Mouse (Mus musculus): ENCODE measurements at regions not wholly inside any gene's neighbourhood (a gene's known extent, or its start where the extent isn't known, plus 50 kb on each side); places are given as distances from the start of the nearest gene placed in this dataset.

GRCm38 (mm10) chr13:112000696-112001095, 191.9 kb upstream of the Map3k1 start:
- DNase-seq (ENCODE audit: low spot score in 2 of 2) = no peak

- DNase-seq (ENCODE audit: low spot score in 2 of 2) = no peak
Measured at GRCm38 (mm10) chr13:112001155-112002025, 192.6 kb upstream of the Map3k1 start.

GRCm38 (mm10) chr13:112002661-112003347, 194.0 kb upstream of the Map3k1 start:
- no peak for DNase-seq (ENCODE audit: low spot score in 2 of 2)

- DNase-seq (ENCODE audit: low spot score in 2 of 2) = no peak
Measured at GRCm38 (mm10) chr13:112003445-112003844, 194.7 kb upstream of the Map3k1 start.

- DNase-seq (ENCODE audit: low spot score in 2 of 2) = no peak
Measured at GRCm38 (mm10) chr13:112004126-112004525, 195.3 kb upstream of the Map3k1 start.

- no peak for DNase-seq (ENCODE audit: low spot score in 2 of 2)
Measured at GRCm38 (mm10) chr13:112005421-112005820, 196.6 kb upstream of the Map3k1 start.

GRCm38 (mm10) chr13:112008806-112009205, 200.0 kb upstream of the Map3k1 start:
- DNase-seq (ENCODE audit: low spot score in 2 of 2) = no peak

GRCm38 (mm10) chr13:112009288-112009687, 200.5 kb upstream of the Map3k1 start:
- no peak for DNase-seq (ENCODE audit: low spot score in 2 of 2)

GRCm38 (mm10) chr13:112010464-112010863, 201.7 kb upstream of the Map3k1 start:
- DNase-seq (ENCODE audit: low spot score in 2 of 2) = no peak

GRCm38 (mm10) chr13:112012640-112013039, 203.8 kb upstream of the Map3k1 start:
- no peak for DNase-seq (ENCODE audit: low spot score in 2 of 2)

GRCm38 (mm10) chr13:112015083-112015482, 206.3 kb upstream of the Map3k1 start:
- DNase-seq (ENCODE audit: low spot score in 2 of 2) = no peak

GRCm38 (mm10) chr13:112016280-112016679, 207.5 kb upstream of the Map3k1 start:
- DNase-seq (ENCODE audit: low spot score in 2 of 2) = no peak

- DNase-seq (ENCODE audit: low spot score in 2 of 2) = no peak
Measured at GRCm38 (mm10) chr13:112018497-112019281, 209.9 kb upstream of the Map3k1 start.

GRCm38 (mm10) chr13:112019575-112019974, 210.8 kb upstream of the Map3k1 start:
- DNase-seq (ENCODE audit: low spot score in 2 of 2) = no peak

- no peak for DNase-seq (ENCODE audit: low spot score in 2 of 2)
Measured at GRCm38 (mm10) chr13:112023171-112023570, 214.4 kb upstream of the Map3k1 start.

GRCm38 (mm10) chr13:112024667-112025585, 216.1 kb upstream of the Map3k1 start:
- no peak for DNase-seq (ENCODE audit: low spot score in 2 of 2)

- no peak for DNase-seq (ENCODE audit: low spot score in 2 of 2)
Measured at GRCm38 (mm10) chr13:112025586-112025950, 216.8 kb upstream of the Map3k1 start.

- no peak for DNase-seq (ENCODE audit: low spot score in 2 of 2)
Measured at GRCm38 (mm10) chr13:112027736-112028135, 218.9 kb upstream of the Map3k1 start.

GRCm38 (mm10) chr13:112031061-112031460, 222.3 kb upstream of the Map3k1 start:
- no peak for DNase-seq (ENCODE audit: low spot score in 2 of 2)

- DNase-seq (ENCODE audit: low spot score in 2 of 2) = no peak
Measured at GRCm38 (mm10) chr13:112031631-112032320, 223.0 kb upstream of the Map3k1 start.

All from left cerebral cortex, adult 8-10 months (tissue).